Mouse (Mus musculus): Measurements from ENCODE around the gene Snx29.
"Not testable (repeated sequence)": the region's sequence is repeated elsewhere in the genome, so short reads cannot be mapped to it uniquely, and the experiment has no call there.

Gene Snx29

DNA sequence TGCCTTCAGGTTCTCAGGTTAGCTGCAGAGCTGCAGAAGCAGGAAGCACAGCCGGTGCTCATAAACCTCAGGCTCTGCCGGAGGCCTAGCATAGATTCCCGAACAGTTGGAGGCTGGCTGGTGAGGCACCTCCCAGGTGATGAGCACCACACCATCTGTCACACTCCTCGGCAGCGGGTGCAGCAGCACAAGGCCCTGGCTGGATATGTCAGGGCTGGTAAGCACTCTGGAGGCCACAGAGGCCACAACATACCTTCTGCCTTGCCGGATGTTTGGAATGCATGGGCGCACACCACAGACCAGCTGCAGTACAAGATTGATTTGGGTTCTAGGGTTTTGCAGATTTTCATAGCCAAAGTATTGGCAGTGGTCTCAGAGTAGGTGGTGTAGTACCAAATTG, 172.2 kb downstream of the Snx29 start:
- no peak for DNase-seq (ENCODE audit: low spot score in 2 of 2)

GRCm38 (mm10) chr16:11495923-11496616, 173.4 kb downstream of the Snx29 start:
- no peak for DNase-seq (ENCODE audit: low spot score in 2 of 2)

- DNase-seq (ENCODE audit: low spot score in 2 of 2): no peak
Observed at GRCm38 (mm10) chr16:11496721-11497120, 174.0 kb downstream of the Snx29 start.

- DNase-seq (ENCODE audit: low spot score in 2 of 2): no peak
Observed at GRCm38 (mm10) chr16:11500061-11500460, 177.4 kb downstream of the Snx29 start.

- no peak for DNase-seq (ENCODE audit: low spot score in 2 of 2)
Observed at GRCm38 (mm10) chr16:11501138-11501537, 178.4 kb downstream of the Snx29 start.

GRCm38 (mm10) chr16:11501611-11502010, 178.9 kb downstream of the Snx29 start:
- no peak for DNase-seq (ENCODE audit: low spot score in 2 of 2)

- DNase-seq (ENCODE audit: low spot score in 2 of 2): no peak
Observed at GRCm38 (mm10) chr16:11504666-11505491, 182.2 kb downstream of the Snx29 start.

GRCm38 (mm10) chr16:11505492-11506176, 182.9 kb downstream of the Snx29 start:
- peak; percentile 26 to 78 for DNase-seq (ENCODE audit: low spot score in 2 of 2)

DNA sequence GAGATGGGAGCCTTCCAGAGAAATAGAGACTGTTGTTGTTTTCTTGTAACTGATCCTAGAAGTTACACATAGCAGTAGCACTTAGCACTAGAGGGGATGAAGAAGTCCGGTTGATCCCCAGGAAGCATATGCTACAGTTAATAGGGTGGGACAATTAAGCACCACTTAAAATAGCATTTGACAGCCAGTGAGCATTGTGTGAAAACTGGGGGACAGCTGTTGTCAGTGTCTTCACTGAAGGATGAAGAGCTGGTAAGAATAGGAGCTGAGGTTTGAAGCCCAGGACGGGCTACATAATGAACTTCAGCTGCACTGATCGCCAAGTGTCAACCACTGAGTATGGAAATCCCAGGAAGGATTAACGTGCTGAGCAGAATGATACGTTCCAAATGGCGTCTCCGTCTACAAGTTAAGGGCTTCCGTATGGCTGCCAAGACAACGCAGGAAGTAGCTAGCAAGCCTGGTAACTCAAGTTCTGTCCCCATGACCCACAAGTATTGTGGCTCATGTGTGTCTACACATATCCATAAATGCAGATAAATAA, 184.6 kb downstream of the Snx29 start:
- no peak for DNase-seq (ENCODE audit: low spot score in 2 of 2)

DNA sequence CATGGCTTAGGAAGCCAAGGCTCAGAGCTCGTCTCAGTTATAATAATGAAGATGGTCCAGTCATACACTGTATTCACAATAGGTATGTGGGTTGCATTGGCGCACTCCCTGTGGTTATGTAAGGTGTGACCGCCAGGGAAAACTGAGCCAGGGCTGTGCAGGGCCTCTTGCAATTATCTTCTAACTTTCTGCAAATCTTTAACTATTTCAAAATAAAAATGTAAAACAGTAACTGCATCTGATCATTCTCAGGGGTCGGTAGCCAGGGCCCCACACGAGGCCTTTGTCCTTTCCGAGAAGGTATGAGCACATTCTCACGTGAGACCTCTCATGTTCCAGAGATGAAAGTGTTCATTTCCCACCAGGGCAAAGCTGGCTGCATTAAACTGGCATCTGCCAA, 185.6 kb downstream of the Snx29 start:
- no peak for DNase-seq (ENCODE audit: low spot score in 2 of 2)

GRCm38 (mm10) chr16:11510416-11510815, 187.7 kb downstream of the Snx29 start:
- no peak for DNase-seq (ENCODE audit: low spot score in 2 of 2)

DNA sequence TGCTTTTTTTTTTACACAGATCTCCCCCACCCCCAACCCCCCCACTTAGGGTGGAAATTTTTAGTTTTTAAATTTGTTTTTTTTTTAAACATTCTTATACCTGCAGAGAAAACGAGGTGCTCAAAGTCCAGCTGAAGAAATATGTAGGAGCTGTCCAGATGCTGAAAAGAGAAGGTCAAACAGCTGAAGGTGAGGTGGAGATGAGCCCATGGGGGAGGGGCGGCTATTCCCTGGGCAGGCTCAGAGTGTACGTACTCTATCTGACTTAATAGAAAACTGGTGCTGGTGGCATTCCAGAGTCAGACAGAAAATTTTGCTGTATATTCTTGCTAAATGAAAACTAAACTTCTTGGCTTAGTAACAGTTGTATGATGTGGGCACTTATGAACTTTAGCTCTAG, 188.1 kb downstream of the Snx29 start:
- DNase-seq (ENCODE audit: low spot score in 2 of 2): no peak

- DNase-seq (ENCODE audit: low spot score in 2 of 2): not testable (repeated sequence)
Observed at GRCm38 (mm10) chr16:11511696-11512095, 189.0 kb downstream of the Snx29 start.

DNA sequence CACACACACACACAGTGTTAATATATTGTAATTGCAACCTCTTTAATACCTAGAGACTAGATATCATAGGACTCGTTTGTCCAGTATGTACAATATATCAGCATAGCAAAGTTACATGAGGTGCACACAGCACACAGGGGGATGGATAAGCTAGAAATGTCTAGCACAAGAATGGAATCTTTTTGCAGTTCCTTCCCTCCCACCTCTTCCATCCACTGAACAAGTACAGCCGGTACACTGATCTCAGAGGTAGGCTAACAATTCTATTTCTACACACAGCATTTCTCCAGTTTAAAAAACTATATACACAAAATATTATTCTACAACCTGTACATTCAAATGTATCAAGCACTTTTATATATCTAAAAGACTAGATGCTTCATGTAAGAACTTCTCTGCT, 194.0 kb downstream of the Snx29 start:
- DNase-seq (ENCODE audit: low spot score in 2 of 2): no peak

DNA sequence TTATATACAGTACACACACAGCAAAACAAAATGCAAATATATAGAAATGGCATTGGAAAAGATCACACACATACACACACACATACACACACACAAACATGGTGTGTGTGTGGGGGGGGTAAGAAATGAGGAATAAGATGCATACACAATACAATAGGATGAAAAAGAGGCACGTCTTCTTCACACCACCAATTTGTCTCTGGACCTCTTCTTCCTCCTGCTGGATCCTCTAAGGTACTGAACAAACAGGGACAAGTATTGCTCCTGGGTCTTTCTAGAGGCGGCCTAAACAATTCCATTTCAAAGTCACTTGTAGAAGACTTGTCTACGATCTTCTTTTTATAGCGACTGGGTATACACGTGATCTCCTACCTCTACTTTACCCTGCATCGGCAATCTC, 194.7 kb downstream of the Snx29 start:
- DNase-seq (ENCODE audit: low spot score in 2 of 2): no peak

- DNase-seq (ENCODE audit: low spot score in 2 of 2): no peak
Observed at GRCm38 (mm10) chr16:11518803-11519498, 196.2 kb downstream of the Snx29 start.

- DNase-seq (ENCODE audit: low spot score in 2 of 2): no peak
Observed at GRCm38 (mm10) chr16:11526104-11526786, 203.5 kb downstream of the Snx29 start.

- DNase-seq (ENCODE audit: low spot score in 2 of 2): no peak
Observed at GRCm38 (mm10) chr16:11526996-11527395, 204.3 kb downstream of the Snx29 start.

DNA sequence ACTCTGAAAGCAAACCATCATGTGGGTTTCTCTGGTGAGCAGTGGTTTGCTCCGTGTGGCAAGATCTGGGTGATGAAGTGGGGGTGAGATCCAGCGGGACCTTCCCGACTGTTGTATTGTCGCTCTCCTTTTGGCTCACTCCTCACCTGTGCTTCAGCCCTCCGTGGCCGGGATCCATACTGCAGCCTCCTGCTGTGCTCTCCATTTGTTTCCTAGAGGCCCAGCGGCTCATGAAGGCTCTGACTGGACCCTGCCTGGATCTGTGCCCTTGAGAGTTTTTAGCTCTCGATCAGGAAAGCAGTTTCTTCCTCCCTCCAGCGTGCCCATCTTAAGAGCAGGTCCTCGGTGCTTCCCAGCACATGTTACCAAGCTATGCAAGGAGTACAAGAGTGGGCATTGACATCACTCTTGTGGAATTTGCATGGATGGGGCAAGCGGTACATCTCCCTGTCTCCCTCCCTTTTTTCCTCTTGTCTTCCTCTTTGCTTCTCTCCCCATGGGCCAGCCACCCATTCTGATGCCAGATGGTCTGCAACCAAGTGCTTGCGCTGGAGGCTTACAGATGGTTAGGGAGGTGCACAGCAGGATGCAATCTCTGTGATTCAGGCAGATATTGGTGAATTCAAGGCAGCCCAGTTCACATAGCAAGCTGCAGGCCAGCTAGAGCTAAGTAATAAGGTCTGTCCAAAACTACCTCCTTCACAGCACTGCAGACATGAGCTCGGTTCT, 207.9 kb downstream of the Snx29 start:
- no peak for DNase-seq (ENCODE audit: low spot score in 2 of 2)

- DNase-seq (ENCODE audit: low spot score in 2 of 2): no peak
Observed at GRCm38 (mm10) chr16:11531441-11531840, 208.7 kb downstream of the Snx29 start.

Measured in urinary bladder, adult 18-20 months (tissue).